Mouse (Mus musculus) midbrain, embryonic 15.5 days (tissue): Measurements from ENCODE around the gene Fxn. TPM values are rescaled to one million over a fixed set of nuclear protein-coding genes. Genes with fewer than 3 reads are reported as not detected.

Experiments used
- polyA plus RNA-seq: library from polyadenylated mRNA; unstranded; fragments of >200 nt; fragmentation: Nextera tagmentation; extraction: Ambion mirVana; gene quantifications from 2 replicates; pipeline ENCODE4 v1.2.1, GENCODE M21; 2015

Gene Fxn
- polyA plus RNA-seq, 1 experiment from 2014 or later: 38.1 TPM

Other genes starting within 250 kb of the Fxn start
- gene Fam189a2, start 249.6 kb downstream of the Fxn start, polyA plus RNA-seq: 1.8 and 2.3 TPM in 2 replicates
- gene Tjp2, start 55.6 kb downstream of the Fxn start, polyA plus RNA-seq: 13.9 and 14.4 TPM in 2 replicates
- gene Fam122a, start 196.8 kb upstream of the Fxn start, polyA plus RNA-seq: 48.7 and 52.4 TPM in 2 replicates